12 mouse cellular contexts compared by ENCODE assay signal in genomic region chr9:107445011-107445471, GRCm38 (mm10). TPM values are rescaled to one million over a fixed set of nuclear protein-coding genes. Genes with fewer than 3 reads are reported as not detected.
A peak's percentile ranks its signal among the peaks of the same experiment; 100 is the strongest.
DNase-seq lines count a peak whose midpoint lies in the region; ATAC-seq lines count a peak whose summit lies in the region.
"Had no signal": no experiment of that assay in that cellular context is flagged by ENCODE, and none has a peak within 500 bp of the region (broad histone marks: within the 10 kb centered on the region; RNA-seq: fewer than 3 reads in every experiment).

No protein-coding gene starts in this region.

- WGBS in embryonic facial prominence, embryonic 11.5 days = 25% methylated on average over 4 of the region's 6 CpGs
- WGBS in hindbrain, embryonic 13.5 days = 11% methylated on average over 4 of the region's 6 CpGs
- 13% methylated on average over 4 of the region's 6 CpGs for WGBS in midbrain, embryonic 16.5 days

- no peaks in the 10 kb centered on the region for H3K4me1 ChIP-seq in embryonic facial prominence, embryonic 11.5 days (ENCODE audit: control insufficient read depth, insufficient read depth, low read length)
- peaks cover 69% of the 10 kb centered on the region for H3K4me1 ChIP-seq in hindbrain, embryonic 13.5 days (replicated peaks)
- H3K4me1 ChIP-seq in midbrain, embryonic 16.5 days (ENCODE audit: control insufficient read depth, insufficient read depth, low read length) = peaks cover 19% of the 10 kb centered on the region

- no peaks in the 10 kb centered on the region for H3K9me3 ChIP-seq in embryonic facial prominence, embryonic 11.5 days (replicated peaks; ENCODE audit: control insufficient read depth, low read length)
- H3K9me3 ChIP-seq in hindbrain, embryonic 13.5 days = no peaks in the 10 kb centered on the region
- H3K9me3 ChIP-seq in midbrain, embryonic 16.5 days (replicated peaks; ENCODE audit: control insufficient read depth, low read length, poor library complexity, severe bottlenecking) = no peaks in the 10 kb centered on the region
- H3K9me3 ChIP-seq: heart, embryonic 12.5 days had no signal

- H3K36me3 ChIP-seq in embryonic facial prominence, embryonic 11.5 days (replicated peaks; ENCODE audit: control insufficient read depth, insufficient read depth, low read depth, low read length) = no peaks in the 10 kb centered on the region
- H3K36me3 ChIP-seq in hindbrain, embryonic 13.5 days = no peaks in the 10 kb centered on the region
- H3K36me3 ChIP-seq in midbrain, embryonic 16.5 days (ENCODE audit: control insufficient read depth, insufficient read depth, low read length) = no peaks in the 10 kb centered on the region
- H3K36me3 ChIP-seq: heart, embryonic 12.5 days had no signal

- peak; percentile 49 for DNase-seq in R1 (ENCODE audit: low read depth, low spot score)
- peak; percentile 45 for DNase-seq in embryonic facial prominence, embryonic 11.5 days (ENCODE audit: low spot score)
- no peak for DNase-seq in layer of hippocampus, adult 11-12 months (ENCODE audit: low spot score)
- DNase-seq in right cerebral cortex, postnatal 10 days (ENCODE audit: low spot score in 2 of 2) = no peak
- DNase-seq in left cerebral cortex, adult 11 months (ENCODE audit: low spot score) = no peak
- no peak for DNase-seq in lung, postnatal 4 days
- DNase-seq: right cerebral cortex, postnatal 14 days; thymus, postnatal 36 days had no signal

- no peak overlapping the region for H3K4me2 ChIP-seq in embryonic facial prominence, embryonic 11.5 days (ENCODE audit: low read depth, low read length)
- no peak overlapping the region for H3K4me2 ChIP-seq in hindbrain, embryonic 13.5 days
- no peak overlapping the region for H3K4me2 ChIP-seq in midbrain, embryonic 16.5 days (ENCODE audit: low read length)
- H3K4me2 ChIP-seq: heart, embryonic 12.5 days had no signal

- H3K4me3 ChIP-seq in embryonic facial prominence, embryonic 11.5 days (ENCODE audit: low read depth, low read length) = no peak overlapping the region
- H3K4me3 ChIP-seq in hindbrain, embryonic 13.5 days = no peak overlapping the region
- no peak overlapping the region for H3K4me3 ChIP-seq in midbrain, embryonic 16.5 days (ENCODE audit: low read depth, low read length)
- H3K4me3 ChIP-seq: heart, embryonic 12.5 days had no signal

- no peaks in the 10 kb centered on the region; the same call in 1 of the 2 replicates for H3K27me3 ChIP-seq in embryonic facial prominence, embryonic 11.5 days (ENCODE audit: control insufficient read depth, insufficient read depth, low read length)
- no peaks in the 10 kb centered on the region for H3K27me3 ChIP-seq in hindbrain, embryonic 13.5 days
- H3K27me3 ChIP-seq in midbrain, embryonic 16.5 days (ENCODE audit: control insufficient read depth, insufficient read depth, low read depth, low read length) = no peaks in the 10 kb centered on the region

- H3K27ac ChIP-seq in embryonic facial prominence, embryonic 11.5 days (replicated peaks; ENCODE audit: low read depth, low read length) = no peak overlapping the region
- H3K27ac ChIP-seq in hindbrain, embryonic 13.5 days = peak overlapping the region; percentile 85
- H3K27ac ChIP-seq in midbrain, embryonic 16.5 days (ENCODE audit: low read length) = peak overlapping the region; percentile 66

- peak; percentile 64; the same call in 1 of the 2 replicates for ATAC-seq in embryonic facial prominence, embryonic 11.5 days (replicated peaks; ENCODE audit: insufficient number of reproducible peaks, low FRiP score, low TSS enrichment, low read depth)
- ATAC-seq in hindbrain, embryonic 13.5 days (ENCODE audit: low FRiP score) = peak; percentile 47
- no peak for ATAC-seq in midbrain, embryonic 16.5 days
- ATAC-seq: inflammation-experienced regulatory T-cells, adult 6 months had no signal

- H3K9ac ChIP-seq in embryonic facial prominence, embryonic 11.5 days (replicated peaks; ENCODE audit: low read length) = no peak overlapping the region; the same call in 1 of the 2 replicates
- 0 out of 2 replicates have a peak overlapping the region, but pooled peaks have one; percentile 49 for H3K9ac ChIP-seq in hindbrain, embryonic 13.5 days
- peak overlapping the region; percentile 49; the same call in 1 of the 2 replicates for H3K9ac ChIP-seq in midbrain, embryonic 16.5 days (ENCODE audit: low read depth, low read length)
- H3K9ac ChIP-seq: heart, embryonic 12.5 days had no signal

RNA-seq across cellular contexts. Expression of gene Cacna2d2, which starts 45.6 kb away (rescaled TPM):
- 0.59 and 0.63 TPM in 2 replicates for polyA plus RNA-seq in embryonic facial prominence, embryonic 11.5 days (2014; fragmentation: Nextera tagmentation; extraction: Ambion mirVana)
- 7.6 and 8.3 TPM in 2 replicates for polyA plus RNA-seq in hindbrain, embryonic 13.5 days (2015; fragmentation: Nextera tagmentation; extraction: Ambion mirVana)
- polyA plus RNA-seq in midbrain, embryonic 16.5 days (2015; fragmentation: Nextera tagmentation; extraction: Ambion mirVana) = 9.1 and 9.3 TPM in 2 replicates

Comparison
In these comparisons a context has a peak if more than half of its experiments do, and no peak if none do; other contexts are left out.
1. DNase-seq: peak in R1 (single experiment) and embryonic facial prominence, embryonic 11.5 days (single experiment); none in layer of hippocampus, adult 11-12 months (single experiment), right cerebral cortex, postnatal 10 days (0 of 2), left cerebral cortex, adult 11 months (single experiment) and lung, postnatal 4 days (0 of 2).